Mouse (Mus musculus): ENCODE measurements around the gene Il31. TPM values are rescaled to one million over a fixed set of nuclear protein-coding genes. Genes with fewer than 3 reads are reported as not detected.
"Not testable (repeated sequence)": the region's sequence is repeated elsewhere in the genome, so short reads cannot be mapped to it uniquely, and the experiment has no call there.

Gene Il31
- not detected for total RNA-seq (2021)
- long read RNA-seq = 0 reads

GRCm38 (mm10) chr5:123489112-123489785 is at the start of gene Il31, which contains the start of gene Lrrc43:
TSS of gene Il31 (minus strand) at chr5:123489489.
TSS of gene Lrrc43 (plus strand) at chr5:123489305.
- no peak for DNase-seq (ENCODE audit: low spot score in 2 of 2)

GRCm38 (mm10) chr5:123533801-123534200 is 44.5 kb upstream of the Il31 start:
- peak in 1 of 2 experiments; percentile 5 for DNase-seq (ENCODE audit: low spot score in 2 of 2)

GRCm38 (mm10) chr5:123530056-123530455 is 40.8 kb upstream of the Il31 start:
- peak; percentile 2 to 7 for DNase-seq (ENCODE audit: low spot score in 2 of 2)

- peak; percentile 1 to 7 for DNase-seq (ENCODE audit: low spot score in 2 of 2)
Observed at GRCm38 (mm10) chr5:123528641-123529040, 39.4 kb upstream of the Il31 start.

GRCm38 (mm10) chr5:123525916-123526495 is 36.7 kb upstream of the Il31 start:
- DNase-seq (ENCODE audit: low spot score in 2 of 2) = peak; percentile 1 to 5

GRCm38 (mm10) chr5:123525281-123525680 is 36.0 kb upstream of the Il31 start, which contains the start of gene Gm49027:
TSS of gene Gm49027 (minus strand) at chr5:123525488.
- peak; percentile 3 to 7 for DNase-seq (ENCODE audit: low spot score in 2 of 2)

GRCm38 (mm10) chr5:123524393-123524750 is 35.1 kb upstream of the Il31 start:
- DNase-seq (ENCODE audit: low spot score in 2 of 2) = no peak

- DNase-seq (ENCODE audit: low spot score in 2 of 2) = peak; percentile 97 to 98
Observed at GRCm38 (mm10) chr5:123523692-123524392, 34.6 kb upstream of the Il31 start, which contains the start of gene Diablo. TSS of gene Diablo (minus strand) at chr5:123524176.

- no peak for DNase-seq (ENCODE audit: low spot score in 2 of 2)
Observed at GRCm38 (mm10) chr5:123522166-123522565, 32.9 kb upstream of the Il31 start.

- no peak for DNase-seq (ENCODE audit: low spot score in 2 of 2)
Observed at GRCm38 (mm10) chr5:123521621-123522020, 32.3 kb upstream of the Il31 start.

GRCm38 (mm10) chr5:123520666-123521065 is 31.4 kb upstream of the Il31 start:
- peak in 1 of 2 experiments; percentile 4 for DNase-seq (ENCODE audit: low spot score in 2 of 2)

GRCm38 (mm10) chr5:123514871-123515270 is 25.6 kb upstream of the Il31 start:
- DNase-seq (ENCODE audit: low spot score in 2 of 2) = no peak

- no peak for DNase-seq (ENCODE audit: low spot score in 2 of 2)
Observed at GRCm38 (mm10) chr5:123512102-123512501, 22.8 kb upstream of the Il31 start.

GRCm38 (mm10) chr5:123511426-123511825 is 22.1 kb upstream of the Il31 start:
- DNase-seq (ENCODE audit: low spot score in 2 of 2) = not testable (repeated sequence)

- no peak for DNase-seq (ENCODE audit: low spot score in 2 of 2)
Observed at GRCm38 (mm10) chr5:123510160-123510559, 20.9 kb upstream of the Il31 start, which contains the start of gene B3gnt4. TSS of gene B3gnt4 (plus strand) at chr5:123510460.

GRCm38 (mm10) chr5:123508921-123509320 is 19.6 kb upstream of the Il31 start:
- DNase-seq (ENCODE audit: low spot score in 2 of 2) = no peak

GRCm38 (mm10) chr5:123507936-123508723 is 18.8 kb upstream of the Il31 start:
- DNase-seq (ENCODE audit: low spot score in 2 of 2) = peak; percentile 85 to 91

- no peak for DNase-seq (ENCODE audit: low spot score in 2 of 2)
Observed at GRCm38 (mm10) chr5:123501973-123502372, 12.7 kb upstream of the Il31 start.

GRCm38 (mm10) chr5:123499717-123500116 is 10.4 kb upstream of the Il31 start:
- peak; percentile 53 to 62 for DNase-seq (ENCODE audit: low spot score in 2 of 2)

GRCm38 (mm10) chr5:123489935-123490334 is 646 bp upstream of the Il31 start:
- DNase-seq (ENCODE audit: low spot score in 2 of 2) = no peak

Data from layer of hippocampus, postnatal 10 days (tissue).